Mouse (Mus musculus): ENCODE measurements around the gene Gmfg. TPM values are rescaled to one million over a fixed set of nuclear protein-coding genes. Genes with fewer than 3 reads are reported as not detected.

The Gmfg gene
- polyA plus RNA-seq, 1 experiment from 2014 or later, result 7.5 TPM

GRCm38 (mm10) chr7:28464416-28465212 is 27.4 kb downstream of the Gmfg start:
- H3K36me3 ChIP-seq, result peaks cover 37% of the 10 kb centered on the region
- peaks cover 20% of the 10 kb centered on the region for H3K27me3 ChIP-seq
- H3K4me3 ChIP-seq, result no peak overlapping the region
- peaks cover 6% of the 10 kb centered on the region; the same call in 1 of the 2 replicates for H3K4me1 ChIP-seq
- WGBS, result 54% methylated on average over 10 of the region's 10 CpGs
- 0 out of 2 replicates have a peak overlapping the region, but pooled peaks have one; percentile 0 for H3K4me2 ChIP-seq (replicated peaks)
- peak; percentile 37; the same call in 1 of the 2 replicates for ATAC-seq (ENCODE audit: insufficient number of reproducible peaks, insufficient read depth, low FRiP score, low TSS enrichment)
- no peaks in the 10 kb centered on the region for H3K9me3 ChIP-seq
- no peak overlapping the region for H3K9ac ChIP-seq
- H3K27ac ChIP-seq, result no peak overlapping the region

- H3K4me3 ChIP-seq, result peak overlapping the region; percentile 50
- 16% methylated on average over 40 of the region's 40 CpGs for WGBS
- H3K9ac ChIP-seq, result peak overlapping the region; percentile 57
- no peak overlapping the region; the same call in 1 of the 2 replicates for H3K27ac ChIP-seq
- peaks cover 6% of the 10 kb centered on the region; the same call in 1 of the 2 replicates for H3K4me1 ChIP-seq
- peaks cover 18% of the 10 kb centered on the region for H3K36me3 ChIP-seq
- no peaks in the 10 kb centered on the region for H3K9me3 ChIP-seq
- H3K27me3 ChIP-seq, result peaks cover 20% of the 10 kb centered on the region
- peak overlapping the region; percentile 88 for H3K4me2 ChIP-seq (replicated peaks)
- no peak for ATAC-seq (ENCODE audit: insufficient number of reproducible peaks, insufficient read depth, low FRiP score, low TSS enrichment)
Measured at GRCm38 (mm10) chr7:28466721-28467212, 29.5 kb downstream of the Gmfg start.

- Histone ChIP-seq H3K9me3 (no peaks in the 10 kb centered on the region), H3K36me3 (peaks cover 13% of the 10 kb centered on the region), H3K9ac (peak overlapping the region; percentile 57), H3K4me2 (replicated peaks) (peak overlapping the region; percentile 88), H3K27ac (no peak overlapping the region; the same call in 1 of the 2 replicates), H3K4me3 (peak overlapping the region; percentile 50), H3K4me1 (peaks cover 6% of the 10 kb centered on the region; the same call in 1 of the 2 replicates), H3K27me3 (peaks cover 20% of the 10 kb centered on the region)
- WGBS, result under 1% methylated on average over 57 of the region's 63 CpGs
- peak; percentile 57 for ATAC-seq (ENCODE audit: insufficient number of reproducible peaks, insufficient read depth, low FRiP score, low TSS enrichment)
Measured at GRCm38 (mm10) chr7:28467213-28467751, 30.0 kb downstream of the Gmfg start.

- ATAC-seq (ENCODE audit: insufficient number of reproducible peaks, insufficient read depth, low FRiP score, low TSS enrichment), result no peak
- 90% methylated on average over 6 of the region's 6 CpGs for WGBS
Measured at GRCm38 (mm10) chr7:28476191-28476590, 38.9 kb downstream of the Gmfg start.

GRCm38 (mm10) chr7:28477363-28477762 is 40.1 kb downstream of the Gmfg start:
- Histone ChIP-seq H3K9ac (no peak overlapping the region), H3K4me1 (no peaks in the 10 kb centered on the region), H3K9me3 (no peaks in the 10 kb centered on the region), H3K4me2 (replicated peaks) (no peak overlapping the region), H3K36me3 (no peaks in the 10 kb centered on the region), H3K4me3 (no peak overlapping the region), H3K27ac (no peak overlapping the region), H3K27me3 (no peaks in the 10 kb centered on the region)
- ATAC-seq (ENCODE audit: insufficient number of reproducible peaks, insufficient read depth, low FRiP score, low TSS enrichment), result no peak
- WGBS, result 76% methylated on average over 5 of the region's 5 CpGs

More at GRCm38 (mm10) chr7:28476191-28476590, 38.9 kb downstream of the Gmfg start:
- Histone ChIP-seq H3K9me3 (no peaks in the 10 kb centered on the region), H3K4me2 (replicated peaks) (no peak overlapping the region), H3K27me3 (no peaks in the 10 kb centered on the region), H3K4me1 (no peaks in the 10 kb centered on the region), H3K36me3 (no peaks in the 10 kb centered on the region), H3K4me3 (no peak overlapping the region), H3K27ac (no peak overlapping the region), H3K9ac (no peak overlapping the region)

- H3K9me3 ChIP-seq, result no peaks in the 10 kb centered on the region
- no peaks in the 10 kb centered on the region for H3K36me3 ChIP-seq
- no peaks in the 10 kb centered on the region for H3K27me3 ChIP-seq
- H3K27ac ChIP-seq, result no peak overlapping the region
- no peak for ATAC-seq (ENCODE audit: insufficient number of reproducible peaks, insufficient read depth, low FRiP score, low TSS enrichment)
- H3K9ac ChIP-seq, result no peak overlapping the region
- H3K4me1 ChIP-seq, result no peaks in the 10 kb centered on the region
- H3K4me3 ChIP-seq, result no peak overlapping the region
- no peak overlapping the region for H3K4me2 ChIP-seq (replicated peaks)
- 6% methylated on average over 8 of the region's 8 CpGs for WGBS
Measured at GRCm38 (mm10) chr7:28478854-28479253, 41.6 kb downstream of the Gmfg start.

- WGBS, result 87% methylated on average over 11 of the region's 11 CpGs
- no peak overlapping the region for H3K4me2 ChIP-seq (replicated peaks)
- no peak overlapping the region for H3K9ac ChIP-seq
- H3K4me3 ChIP-seq, result no peak overlapping the region
- H3K4me1 ChIP-seq, result peaks cover 1% of the 10 kb centered on the region; the same call in 1 of the 2 replicates
- H3K36me3 ChIP-seq, result no peaks in the 10 kb centered on the region
- H3K27me3 ChIP-seq, result no peaks in the 10 kb centered on the region
- no peak overlapping the region for H3K27ac ChIP-seq
- no peaks in the 10 kb centered on the region for H3K9me3 ChIP-seq
- no peak for ATAC-seq (ENCODE audit: insufficient number of reproducible peaks, insufficient read depth, low FRiP score, low TSS enrichment)
Measured at GRCm38 (mm10) chr7:28482854-28483253, 45.6 kb downstream of the Gmfg start.

GRCm38 (mm10) chr7:28484192-28484591 is 46.9 kb downstream of the Gmfg start:
- Histone ChIP-seq H3K4me1 (peaks cover 6% of the 10 kb centered on the region; the same call in 1 of the 2 replicates), H3K27ac (no peak overlapping the region), H3K27me3 (no peaks in the 10 kb centered on the region; the same call in 1 of the 2 replicates), H3K9me3 (no peaks in the 10 kb centered on the region), H3K9ac (no peak overlapping the region), H3K4me2 (replicated peaks) (no peak overlapping the region), H3K36me3 (no peaks in the 10 kb centered on the region), H3K4me3 (no peak overlapping the region)
- ATAC-seq (ENCODE audit: insufficient number of reproducible peaks, insufficient read depth, low FRiP score, low TSS enrichment), result no peak
- 26% methylated on average over 4 of the region's 4 CpGs for WGBS

- WGBS, result 3% methylated on average over 16 of the region's 16 CpGs
- ATAC-seq (ENCODE audit: insufficient number of reproducible peaks, insufficient read depth, low FRiP score, low TSS enrichment), result no peak
- H3K4me3 ChIP-seq, result peak overlapping the region; percentile 22
- no peaks in the 10 kb centered on the region; the same call in 1 of the 2 replicates for H3K27me3 ChIP-seq
- peaks cover 6% of the 10 kb centered on the region; the same call in 1 of the 2 replicates for H3K4me1 ChIP-seq
- no peak overlapping the region for H3K27ac ChIP-seq
- no peaks in the 10 kb centered on the region for H3K9me3 ChIP-seq
- peak overlapping the region; percentile 47 for H3K4me2 ChIP-seq (replicated peaks)
- H3K36me3 ChIP-seq, result no peaks in the 10 kb centered on the region
- no peak overlapping the region for H3K9ac ChIP-seq
Measured at GRCm38 (mm10) chr7:28488030-28488491, 50.8 kb downstream of the Gmfg start.

- Histone ChIP-seq H3K4me1 (peaks cover 6% of the 10 kb centered on the region; the same call in 1 of the 2 replicates), H3K4me2 (replicated peaks) (peak overlapping the region; percentile 20; the same call in 1 of the 2 replicates), H3K27me3 (no peaks in the 10 kb centered on the region; the same call in 1 of the 2 replicates), H3K4me3 (no peak overlapping the region), H3K27ac (no peak overlapping the region), H3K9me3 (no peaks in the 10 kb centered on the region), H3K9ac (no peak overlapping the region), H3K36me3 (no peaks in the 10 kb centered on the region)
- no peak for ATAC-seq (ENCODE audit: insufficient number of reproducible peaks, insufficient read depth, low FRiP score, low TSS enrichment)
- 4% methylated on average over 10 of the region's 10 CpGs for WGBS
Measured at GRCm38 (mm10) chr7:28490410-28490809, 53.2 kb downstream of the Gmfg start.

GRCm38 (mm10) chr7:28490903-28491302 is 53.7 kb downstream of the Gmfg start:
- no peaks in the 10 kb centered on the region for H3K9me3 ChIP-seq

More at GRCm38 (mm10) chr7:28490903-28491302, 53.7 kb downstream of the Gmfg start:
- WGBS, result 36% methylated on average over 14 of the region's 14 CpGs
- Histone ChIP-seq H3K9ac (no peak overlapping the region), H3K4me2 (replicated peaks) (peak overlapping the region; percentile 20; the same call in 1 of the 2 replicates), H3K27ac (no peak overlapping the region), H3K4me3 (no peak overlapping the region), H3K4me1 (peaks cover 6% of the 10 kb centered on the region; the same call in 1 of the 2 replicates), H3K27me3 (no peaks in the 10 kb centered on the region; the same call in 1 of the 2 replicates), H3K36me3 (no peaks in the 10 kb centered on the region)
- no peak for ATAC-seq (ENCODE audit: insufficient number of reproducible peaks, insufficient read depth, low FRiP score, low TSS enrichment)
